Mouse (Mus musculus): ENCODE results near the gene Lrrc31. TPM values are rescaled to one million over a fixed set of nuclear protein-coding genes. Genes with fewer than 3 reads are reported as not detected.

Gene Lrrc31
- total and polyA plus RNA-seq, 2 experiments from 2014 or later: 0.14 to 0.99 TPM

DNA sequence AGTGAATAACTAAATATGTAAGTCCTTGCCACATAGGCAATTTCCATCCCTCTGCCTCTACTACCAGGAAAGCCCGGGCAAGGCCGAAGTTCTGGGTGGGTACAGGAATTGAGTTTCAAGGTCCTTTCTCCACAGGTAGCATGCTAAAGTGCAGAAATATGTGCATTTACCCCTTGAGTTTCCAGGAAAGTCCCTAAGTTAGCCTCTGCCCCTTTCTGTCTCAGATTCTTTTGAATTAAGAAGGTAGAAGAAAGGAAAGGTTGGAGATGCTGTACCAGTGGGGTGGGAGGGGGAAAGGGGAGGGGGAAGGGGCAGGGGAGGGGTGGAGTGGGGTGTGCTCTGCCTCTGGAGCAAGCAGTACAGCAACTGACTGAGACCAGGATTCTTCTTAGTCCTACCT, 51.2 kb downstream of the Lrrc31 start:
- Histone ChIP-seq H3K27ac (ENCODE audit: low read depth) (no peak overlapping the region), H3K27me3 (ENCODE audit: control insufficient read depth, insufficient read depth, low read length) (peaks cover 33% of the 10 kb centered on the region), H3K4me2 (ENCODE audit: low read depth, low read length) (no peak overlapping the region), H3K4me3 (ENCODE audit: low read depth, low read length) (no peak overlapping the region), H3K9ac (replicated peaks; ENCODE audit: low read depth, low read length) (no peak overlapping the region), H3K9me3 (replicated peaks; ENCODE audit: control insufficient read depth, low read length) (no peaks in the 10 kb centered on the region), H3K4me1 (ENCODE audit: control insufficient read depth, insufficient read depth) (peaks cover 15% of the 10 kb centered on the region), H3K36me3 (replicated peaks; ENCODE audit: control insufficient read depth, insufficient read depth, low read length) (no peaks in the 10 kb centered on the region)
- TF ChIP-seq EP300 (IDR thresholded peaks at IDR 0.05; ENCODE audit: low read depth) (no peak), CTCF (IDR thresholded peaks at IDR 0.05; ENCODE audit: low read depth) (no peak)
- 90% methylated on average over 2 of the region's 2 CpGs for WGBS
- DNase-seq (ENCODE audit: low spot score) (no peak), ATAC-seq (ENCODE audit: insufficient read depth, low read depth) (no peak)

DNA sequence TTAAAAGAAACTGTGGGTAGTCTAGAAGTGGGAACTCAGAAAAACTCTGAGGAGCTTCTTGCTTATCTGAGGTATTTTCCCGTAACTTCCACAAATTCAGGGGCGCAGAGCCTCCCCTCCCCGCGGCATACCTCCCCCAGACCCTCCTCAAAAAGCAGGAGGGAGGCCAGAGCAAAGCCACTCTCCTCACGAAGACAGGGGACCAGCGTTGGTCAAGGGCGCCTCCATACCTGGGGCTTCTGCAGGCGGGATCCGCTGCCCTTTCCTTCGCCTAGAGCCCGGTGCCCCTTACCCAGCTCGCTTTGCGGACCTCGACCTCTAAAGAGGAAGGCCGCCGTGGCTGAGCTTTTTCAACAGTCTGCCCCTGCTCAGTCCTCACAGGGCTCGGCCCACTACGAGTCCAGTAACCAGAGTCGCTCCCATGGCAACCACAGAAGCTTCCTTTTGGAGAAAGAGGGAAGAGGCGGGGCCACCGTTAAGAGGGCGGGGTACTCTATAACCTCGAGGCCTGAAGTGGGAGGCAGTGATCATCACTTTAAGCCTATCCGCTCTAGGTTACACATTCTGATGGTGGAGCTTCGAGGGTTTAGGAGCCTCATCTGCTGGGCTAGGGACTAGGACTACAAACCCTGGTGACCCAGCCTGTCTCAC, 52.1 kb downstream of the Lrrc31 start, which contains the start of gene Lrrc34:
Lrrc34 (minus strand) TSS at position 430 of the 651 bp plus-strand sequence.
- H3K9me3 ChIP-seq (replicated peaks; ENCODE audit: control insufficient read depth, low read length): no peaks in the 10 kb centered on the region
- no peaks in the 10 kb centered on the region for H3K36me3 ChIP-seq (replicated peaks; ENCODE audit: control insufficient read depth, insufficient read depth, low read length)
- peak; percentile 46 for DNase-seq (ENCODE audit: low spot score)
- peak within 1 kb of the TSS; percentile 30 for H3K4me3 ChIP-seq (ENCODE audit: low read depth, low read length)
- H3K4me1 ChIP-seq (ENCODE audit: control insufficient read depth, insufficient read depth): peaks cover 15% of the 10 kb centered on the region
- H3K9ac ChIP-seq (replicated peaks; ENCODE audit: low read depth, low read length): 0 out of 2 replicates have a peak within 1 kb of the TSS, but pooled peaks have one; percentile 25
- H3K27ac ChIP-seq (ENCODE audit: low read depth): no peak within 1 kb of the TSS
- WGBS: 4% methylated on average over 25 of the region's 25 CpGs
- ATAC-seq (ENCODE audit: insufficient read depth, low read depth): peak; percentile 82
- H3K4me2 ChIP-seq (ENCODE audit: low read depth, low read length): peak within 1 kb of the TSS; percentile 65
- peaks cover 33% of the 10 kb centered on the region for H3K27me3 ChIP-seq (ENCODE audit: control insufficient read depth, insufficient read depth, low read length)
- TF ChIP-seq CTCF (IDR thresholded peaks at IDR 0.05; ENCODE audit: low read depth) (no peak), EP300 (IDR thresholded peaks at IDR 0.05; ENCODE audit: low read depth) (no peak)

DNA sequence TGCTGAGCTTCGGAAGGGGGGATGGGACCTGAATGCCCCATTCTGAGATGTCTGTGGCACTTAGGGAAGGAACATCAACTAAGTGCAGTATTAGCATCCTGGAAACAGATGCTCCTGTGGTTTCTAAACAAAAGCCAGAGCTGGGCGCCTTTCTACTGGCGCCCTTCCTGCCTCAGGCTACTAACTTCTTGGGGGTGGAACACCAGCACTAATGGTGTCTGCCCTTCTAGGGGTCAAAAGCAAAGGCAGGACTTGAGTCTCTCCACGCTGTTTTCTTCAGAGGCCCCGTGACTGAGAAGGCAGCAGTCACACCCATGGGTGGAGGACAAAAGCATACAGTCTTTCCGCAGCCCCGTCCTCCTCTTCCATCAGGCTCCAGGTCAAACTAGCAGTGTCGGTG, 52.9 kb downstream of the Lrrc31 start:
- H3K4me1 ChIP-seq (ENCODE audit: control insufficient read depth, insufficient read depth): peaks cover 15% of the 10 kb centered on the region
- H3K27ac ChIP-seq (ENCODE audit: low read depth): no peak overlapping the region
- ATAC-seq (ENCODE audit: insufficient read depth, low read depth) (no peak), DNase-seq (ENCODE audit: low spot score) (no peak)
- no peaks in the 10 kb centered on the region for H3K36me3 ChIP-seq (replicated peaks; ENCODE audit: control insufficient read depth, insufficient read depth, low read length)
- H3K9ac ChIP-seq (replicated peaks; ENCODE audit: low read depth, low read length): no peak overlapping the region
- H3K9me3 ChIP-seq (replicated peaks; ENCODE audit: control insufficient read depth, low read length): no peaks in the 10 kb centered on the region
- H3K4me3 ChIP-seq (ENCODE audit: low read depth, low read length): no peak overlapping the region
- H3K4me2 ChIP-seq (ENCODE audit: low read depth, low read length): no peak overlapping the region
- H3K27me3 ChIP-seq (ENCODE audit: control insufficient read depth, insufficient read depth, low read length): peaks cover 33% of the 10 kb centered on the region
- WGBS: 53% methylated on average over 8 of the region's 8 CpGs
- TF ChIP-seq CTCF (IDR thresholded peaks at IDR 0.05; ENCODE audit: low read depth) (no peak), EP300 (IDR thresholded peaks at IDR 0.05; ENCODE audit: low read depth) (no peak)

DNA sequence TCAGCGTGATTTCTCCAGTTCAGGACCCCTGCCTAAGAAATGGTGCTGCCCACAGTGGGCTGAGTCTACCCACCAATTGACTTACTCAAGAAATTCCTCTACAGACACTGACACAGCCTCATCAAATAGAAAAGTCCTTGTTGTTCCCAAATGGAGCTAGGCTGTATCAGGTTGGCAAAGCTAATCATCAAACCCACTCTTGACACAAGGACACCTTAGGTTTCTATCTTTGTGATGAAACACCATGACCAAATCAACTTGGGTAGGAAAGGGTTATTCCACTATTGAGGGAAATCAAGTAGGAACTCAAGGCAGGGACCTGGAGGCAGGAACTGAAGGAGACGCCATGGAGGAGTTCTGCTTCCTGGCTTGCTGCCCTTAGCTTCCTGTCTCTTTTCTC, 55.4 kb downstream of the Lrrc31 start, which contains the start of gene Lrriq4:
Lrriq4 (plus strand) TSS at position 301 of the 400 bp plus-strand sequence.
- no peak within 1 kb of the TSS for H3K4me3 ChIP-seq (ENCODE audit: low read depth, low read length)
- no peak for ATAC-seq (ENCODE audit: insufficient read depth, low read depth)

DNA sequence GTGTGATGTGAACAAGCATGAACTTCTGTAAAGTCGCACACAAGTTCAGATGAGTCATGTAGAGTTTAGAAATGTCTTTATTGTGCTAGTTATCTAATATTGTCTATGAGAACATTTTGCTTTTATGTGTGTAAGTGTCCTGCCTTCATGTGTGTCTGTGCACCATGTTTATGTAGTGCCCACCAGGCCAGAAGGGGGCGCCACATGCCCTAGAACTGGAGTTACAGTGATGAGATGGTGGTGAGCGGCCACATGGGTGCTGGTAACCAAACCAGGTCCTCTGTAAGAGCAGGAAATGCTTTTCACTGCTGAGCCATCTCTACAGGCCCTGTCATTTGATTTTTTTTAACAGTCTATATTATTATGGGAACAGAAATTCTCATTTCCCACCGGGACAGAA, 64.0 kb downstream of the Lrrc31 start:
- WGBS: 78% methylated on average over 4 of the region's 4 CpGs
- ATAC-seq (ENCODE audit: insufficient read depth, low read depth) (no peak), DNase-seq (ENCODE audit: low spot score) (no peak)
- H3K27ac ChIP-seq (ENCODE audit: low read depth): no peak overlapping the region
- no peak overlapping the region for H3K9ac ChIP-seq (replicated peaks; ENCODE audit: low read depth, low read length)
- no peak overlapping the region for H3K4me2 ChIP-seq (ENCODE audit: low read depth, low read length)
- H3K36me3 ChIP-seq (replicated peaks; ENCODE audit: control insufficient read depth, insufficient read depth, low read length): no peaks in the 10 kb centered on the region
- H3K9me3 ChIP-seq (replicated peaks; ENCODE audit: control insufficient read depth, low read length): no peaks in the 10 kb centered on the region
- no peaks in the 10 kb centered on the region for H3K27me3 ChIP-seq (ENCODE audit: control insufficient read depth, insufficient read depth, low read length)
- no peak overlapping the region for H3K4me3 ChIP-seq (ENCODE audit: low read depth, low read length)
- no peaks in the 10 kb centered on the region for H3K4me1 ChIP-seq (ENCODE audit: control insufficient read depth, insufficient read depth)
- TF ChIP-seq CTCF (IDR thresholded peaks at IDR 0.05; ENCODE audit: low read depth) (no peak), EP300 (IDR thresholded peaks at IDR 0.05; ENCODE audit: low read depth) (no peak)

More for the DNA sequence above, 55.4 kb downstream of the Lrrc31 start, which contains the start of gene Lrriq4:
- no peak within 1 kb of the TSS for H3K4me2 ChIP-seq (ENCODE audit: low read depth, low read length)
- H3K9ac ChIP-seq (replicated peaks; ENCODE audit: low read depth, low read length): no peak within 1 kb of the TSS
- no peak within 1 kb of the TSS for H3K27ac ChIP-seq (ENCODE audit: low read depth)
- H3K9me3 ChIP-seq (replicated peaks; ENCODE audit: control insufficient read depth, low read length): no peaks in the 10 kb centered on the region
- DNase-seq (ENCODE audit: low spot score): no peak
- peaks cover 6% of the 10 kb centered on the region for H3K4me1 ChIP-seq (ENCODE audit: control insufficient read depth, insufficient read depth)
- H3K27me3 ChIP-seq (ENCODE audit: control insufficient read depth, insufficient read depth, low read length): peaks cover 12% of the 10 kb centered on the region
- TF ChIP-seq EP300 (IDR thresholded peaks at IDR 0.05; ENCODE audit: low read depth) (no peak), CTCF (IDR thresholded peaks at IDR 0.05; ENCODE audit: low read depth) (no peak)
- 53% methylated on average over 2 of the region's 2 CpGs for WGBS
- no peaks in the 10 kb centered on the region for H3K36me3 ChIP-seq (replicated peaks; ENCODE audit: control insufficient read depth, insufficient read depth, low read length)

DNA sequence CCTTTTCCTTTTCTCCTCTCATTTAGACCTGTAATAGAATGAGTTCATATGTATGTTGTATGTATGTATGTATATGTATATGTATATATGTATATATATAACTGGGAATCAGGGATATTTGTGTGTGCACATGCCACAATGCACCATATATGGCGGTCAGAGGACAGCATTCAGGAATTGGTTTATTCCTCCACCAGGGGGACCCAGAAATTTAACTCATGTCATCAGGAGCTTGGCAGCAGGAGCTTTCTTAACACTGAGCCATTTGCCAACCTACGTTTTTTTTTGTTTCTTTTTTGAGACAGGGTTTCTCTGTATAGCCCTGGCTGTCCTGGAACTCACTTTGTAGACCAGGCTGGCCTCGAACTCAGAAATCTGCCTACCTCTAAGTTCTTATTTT, 66.0 kb downstream of the Lrrc31 start:
- H3K27ac ChIP-seq (ENCODE audit: low read depth): no peak overlapping the region
- H3K9me3 ChIP-seq (replicated peaks; ENCODE audit: control insufficient read depth, low read length): no peaks in the 10 kb centered on the region
- ATAC-seq (ENCODE audit: insufficient read depth, low read depth) (no peak), DNase-seq (ENCODE audit: low spot score) (no peak)
- no peaks in the 10 kb centered on the region for H3K27me3 ChIP-seq (ENCODE audit: control insufficient read depth, insufficient read depth, low read length)
- no peak overlapping the region for H3K9ac ChIP-seq (replicated peaks; ENCODE audit: low read depth, low read length)
- WGBS: 51% methylated on average over 3 of the region's 3 CpGs
- no peak for TF ChIP-seq EP300 (IDR thresholded peaks at IDR 0.05; ENCODE audit: low read depth)
- TF ChIP-seq CTCF (IDR thresholded peaks at IDR 0.05; ENCODE audit: low read depth): peak; percentile 22; the same call in 1 of the 2 replicates
- no peaks in the 10 kb centered on the region for H3K36me3 ChIP-seq (replicated peaks; ENCODE audit: control insufficient read depth, insufficient read depth, low read length)
- no peak overlapping the region for H3K4me2 ChIP-seq (ENCODE audit: low read depth, low read length)
- no peak overlapping the region for H3K4me3 ChIP-seq (ENCODE audit: low read depth, low read length)
- H3K4me1 ChIP-seq (ENCODE audit: control insufficient read depth, insufficient read depth): no peaks in the 10 kb centered on the region

Other genes starting within 250 kb of the Lrrc31 start
- 18.9 and 29.6 TPM in 2 replicates for gene Mecom, start 151.8 kb downstream of the Lrrc31 start, total RNA-seq (2014; rRNA removed; ENCODE audit: low replicate concordance)
- 8.4 and 8.5 TPM in 2 replicates for gene Mecom, start 151.8 kb downstream of the Lrrc31 start, polyA plus RNA-seq (2015; fragmentation: Nextera tagmentation; extraction: Ambion mirVana)
- gene Actrt3, start 99.9 kb downstream of the Lrrc31 start, total RNA-seq (2014; rRNA removed; ENCODE audit: low replicate concordance): not detected in 2 replicates
- gene Actrt3, start 99.9 kb downstream of the Lrrc31 start, polyA plus RNA-seq (2015; fragmentation: Nextera tagmentation; extraction: Ambion mirVana): not detected in 2 replicates
- gene Mynn, start 97.8 kb downstream of the Lrrc31 start, total RNA-seq (2014; rRNA removed; ENCODE audit: low replicate concordance): 14.9 and 18.3 TPM in 2 replicates
- 15.1 and 17.2 TPM in 2 replicates for gene Mynn, start 97.8 kb downstream of the Lrrc31 start, polyA plus RNA-seq (2015; fragmentation: Nextera tagmentation; extraction: Ambion mirVana)
- not detected in 2 replicates for gene Lrriq4, start 55.3 kb downstream of the Lrrc31 start, total RNA-seq (2014; rRNA removed; ENCODE audit: low replicate concordance)
- not detected in 2 replicates for gene Lrriq4, start 55.3 kb downstream of the Lrrc31 start, polyA plus RNA-seq (2015; fragmentation: Nextera tagmentation; extraction: Ambion mirVana)
- gene Lrrc34, start 52.0 kb downstream of the Lrrc31 start, total RNA-seq (2014; rRNA removed; ENCODE audit: low replicate concordance): not detected in 2 replicates
- 0.18 and 0.45 TPM in 2 replicates for gene Lrrc34, start 52.0 kb downstream of the Lrrc31 start, polyA plus RNA-seq (2015; fragmentation: Nextera tagmentation; extraction: Ambion mirVana)
- not detected in 2 replicates for gene Samd7, start 46.5 kb upstream of the Lrrc31 start, total RNA-seq (2014; rRNA removed; ENCODE audit: low replicate concordance)
- gene Samd7, start 46.5 kb upstream of the Lrrc31 start, polyA plus RNA-seq (2015; fragmentation: Nextera tagmentation; extraction: Ambion mirVana): not detected in 2 replicates
- 17.7 and 27.7 TPM in 2 replicates for gene Sec62, start 93.0 kb upstream of the Lrrc31 start, total RNA-seq (2014; rRNA removed; ENCODE audit: low replicate concordance)
- gene Sec62, start 93.0 kb upstream of the Lrrc31 start, polyA plus RNA-seq (2015; fragmentation: Nextera tagmentation; extraction: Ambion mirVana): 76.0 and 79.1 TPM in 2 replicates
- gene Gpr160, start 156.1 kb upstream of the Lrrc31 start, total RNA-seq (2014; rRNA removed; ENCODE audit: low replicate concordance): 0.08 and 4.9 TPM in 2 replicates
- 0.98 and 1.9 TPM in 2 replicates for gene Gpr160, start 156.1 kb upstream of the Lrrc31 start, polyA plus RNA-seq (2015; fragmentation: Nextera tagmentation; extraction: Ambion mirVana)